Mouse (Mus musculus): ENCODE measurements around the gene Rnf38. TPM values are rescaled to one million over a fixed set of nuclear protein-coding genes. Genes with fewer than 3 reads are reported as not detected.

The Rnf38 gene
- total and polyA plus RNA-seq, 2 experiments, result 6.7 to 23.5 TPM

- WGBS, result 81% methylated on average over 6 of the region's 6 CpGs
- Histone ChIP-seq H3K36me3 (ENCODE audit: control insufficient read depth, insufficient read depth, low read length) (peaks cover under 1% of the 10 kb centered on the region; the same call in 1 of the 2 replicates), H3K9ac (ENCODE audit: low read depth, low read length) (no peak overlapping the region), H3K27me3 (ENCODE audit: control insufficient read depth, insufficient read depth, low read length) (no peaks in the 10 kb centered on the region), H3K4me3 (ENCODE audit: insufficient read depth, low read depth, low read length) (no peak overlapping the region), H3K4me1 (ENCODE audit: control insufficient read depth, insufficient read depth, low read length) (no peaks in the 10 kb centered on the region), H3K79me2 (ENCODE audit: control insufficient read depth, insufficient read depth, low read length) (peaks cover 4% of the 10 kb centered on the region; the same call in 1 of the 2 replicates), H3K27ac (replicated peaks; ENCODE audit: insufficient read depth, low read depth, low read length) (no peak overlapping the region)
- no peak for TF ChIP-seq POLR2A (IDR thresholded peaks at IDR 0.05; ENCODE audit: extremely low read depth, insufficient read depth, low read length)
- TF ChIP-seq CTCF (IDR thresholded peaks at IDR 0.05; ENCODE audit: low read depth, low read length), result no peak
- no peak for DNase-seq (ENCODE audit: extremely low read depth, low read depth, low spot score)
These were observed 77.1 kb downstream of the Rnf38 start for GRCm38 (mm10) chr4:44156481-44156880.

- H3K9ac ChIP-seq (ENCODE audit: low read depth, low read length), result no peak overlapping the region
- H3K4me1 ChIP-seq (ENCODE audit: control insufficient read depth, insufficient read depth, low read length), result no peaks in the 10 kb centered on the region
- H3K79me2 ChIP-seq (ENCODE audit: control insufficient read depth, insufficient read depth, low read length), result peaks cover 4% of the 10 kb centered on the region; the same call in 1 of the 2 replicates
- no peaks in the 10 kb centered on the region for H3K27me3 ChIP-seq (ENCODE audit: control insufficient read depth, insufficient read depth, low read length)
- no peak overlapping the region for H3K4me3 ChIP-seq (ENCODE audit: insufficient read depth, low read depth, low read length)
- peaks cover 6% of the 10 kb centered on the region for H3K36me3 ChIP-seq (ENCODE audit: control insufficient read depth, insufficient read depth, low read length)
- 77% methylated on average over 4 of the region's 4 CpGs for WGBS
- DNase-seq (ENCODE audit: extremely low read depth, low read depth, low spot score), result no peak
- TF ChIP-seq CTCF (IDR thresholded peaks at IDR 0.05; ENCODE audit: low read depth, low read length), result no peak
- TF ChIP-seq POLR2A (IDR thresholded peaks at IDR 0.05; ENCODE audit: extremely low read depth, insufficient read depth, low read length), result no peak
- no peak overlapping the region for H3K27ac ChIP-seq (replicated peaks; ENCODE audit: insufficient read depth, low read depth, low read length)
These were observed 78.7 kb downstream of the Rnf38 start for GRCm38 (mm10) chr4:44154884-44155283.

GRCm38 (mm10) chr4:44152904-44153303, 80.7 kb downstream of the Rnf38 start:
- H3K79me2 ChIP-seq (ENCODE audit: control insufficient read depth, insufficient read depth, low read length), result no peaks in the 10 kb centered on the region; the same call in 1 of the 2 replicates
- no peak overlapping the region for H3K4me3 ChIP-seq (ENCODE audit: insufficient read depth, low read depth, low read length)
- peaks cover 11% of the 10 kb centered on the region for H3K36me3 ChIP-seq (ENCODE audit: control insufficient read depth, insufficient read depth, low read length)
- DNase-seq (ENCODE audit: extremely low read depth, low read depth, low spot score), result no peak
- no peaks in the 10 kb centered on the region for H3K27me3 ChIP-seq (ENCODE audit: control insufficient read depth, insufficient read depth, low read length)
- WGBS, result 92% methylated on average over 4 of the region's 4 CpGs
- H3K9ac ChIP-seq (ENCODE audit: low read depth, low read length), result no peak overlapping the region
- TF ChIP-seq POLR2A (IDR thresholded peaks at IDR 0.05; ENCODE audit: extremely low read depth, insufficient read depth, low read length), result no peak
- no peak for TF ChIP-seq CTCF (IDR thresholded peaks at IDR 0.05; ENCODE audit: low read depth, low read length)
- no peaks in the 10 kb centered on the region for H3K4me1 ChIP-seq (ENCODE audit: control insufficient read depth, insufficient read depth, low read length)
- H3K27ac ChIP-seq (replicated peaks; ENCODE audit: insufficient read depth, low read depth, low read length), result no peak overlapping the region

- Histone ChIP-seq H3K79me2 (ENCODE audit: control insufficient read depth, insufficient read depth, low read length) (no peaks in the 10 kb centered on the region), H3K27me3 (ENCODE audit: control insufficient read depth, insufficient read depth, low read length) (no peaks in the 10 kb centered on the region), H3K9ac (ENCODE audit: low read depth, low read length) (no peak overlapping the region), H3K27ac (replicated peaks; ENCODE audit: insufficient read depth, low read depth, low read length) (no peak overlapping the region), H3K4me1 (ENCODE audit: control insufficient read depth, insufficient read depth, low read length) (no peaks in the 10 kb centered on the region), H3K36me3 (ENCODE audit: control insufficient read depth, insufficient read depth, low read length) (peaks cover 26% of the 10 kb centered on the region), H3K4me3 (ENCODE audit: insufficient read depth, low read depth, low read length) (no peak overlapping the region)
- WGBS, result 92% methylated on average over 12 of the region's 12 CpGs
- DNase-seq (ENCODE audit: extremely low read depth, low read depth, low spot score), result no peak
- TF ChIP-seq CTCF (IDR thresholded peaks at IDR 0.05; ENCODE audit: low read depth, low read length) (no peak), POLR2A (IDR thresholded peaks at IDR 0.05; ENCODE audit: extremely low read depth, insufficient read depth, low read length) (no peak)
These were observed 106.8 kb downstream of the Rnf38 start for GRCm38 (mm10) chr4:44126805-44127204.

- 44% methylated on average over 9 of the region's 9 CpGs for WGBS
- H3K36me3 ChIP-seq (ENCODE audit: control insufficient read depth, insufficient read depth, low read length), result no peaks in the 10 kb centered on the region
- peaks cover 3% of the 10 kb centered on the region for H3K4me1 ChIP-seq (ENCODE audit: control insufficient read depth, insufficient read depth, low read length)
- no peak for TF ChIP-seq POLR2A (IDR thresholded peaks at IDR 0.05; ENCODE audit: extremely low read depth, insufficient read depth, low read length)
- peak; percentile 31 for TF ChIP-seq CTCF (IDR thresholded peaks at IDR 0.05; ENCODE audit: low read depth, low read length)
- H3K9ac ChIP-seq (ENCODE audit: low read depth, low read length), result no peak overlapping the region
- no peaks in the 10 kb centered on the region for H3K27me3 ChIP-seq (ENCODE audit: control insufficient read depth, insufficient read depth, low read length)
- peak; percentile 58 for DNase-seq (ENCODE audit: extremely low read depth, low read depth, low spot score)
- H3K4me3 ChIP-seq (ENCODE audit: insufficient read depth, low read depth, low read length), result no peak overlapping the region
- no peaks in the 10 kb centered on the region for H3K79me2 ChIP-seq (ENCODE audit: control insufficient read depth, insufficient read depth, low read length)
- H3K27ac ChIP-seq (replicated peaks; ENCODE audit: insufficient read depth, low read depth, low read length), result no peak overlapping the region
These were observed 114.0 kb downstream of the Rnf38 start for GRCm38 (mm10) chr4:44119410-44120201.

- no peaks in the 10 kb centered on the region for H3K79me2 ChIP-seq (ENCODE audit: control insufficient read depth, insufficient read depth, low read length)
- peaks cover 10% of the 10 kb centered on the region for H3K4me1 ChIP-seq (ENCODE audit: control insufficient read depth, insufficient read depth, low read length)
- no peak overlapping the region for H3K27ac ChIP-seq (replicated peaks; ENCODE audit: insufficient read depth, low read depth, low read length)
- 91% methylated on average over 13 of the region's 13 CpGs for WGBS
- H3K36me3 ChIP-seq (ENCODE audit: control insufficient read depth, insufficient read depth, low read length), result no peaks in the 10 kb centered on the region
- no peak overlapping the region for H3K9ac ChIP-seq (ENCODE audit: low read depth, low read length)
- no peak overlapping the region for H3K4me3 ChIP-seq (ENCODE audit: insufficient read depth, low read depth, low read length)
- DNase-seq (ENCODE audit: extremely low read depth, low read depth, low spot score), result no peak
- H3K27me3 ChIP-seq (ENCODE audit: control insufficient read depth, insufficient read depth, low read length), result no peaks in the 10 kb centered on the region
- no peak for TF ChIP-seq POLR2A (IDR thresholded peaks at IDR 0.05; ENCODE audit: extremely low read depth, insufficient read depth, low read length)
- no peak for TF ChIP-seq CTCF (IDR thresholded peaks at IDR 0.05; ENCODE audit: low read depth, low read length)
These were observed 118.5 kb downstream of the Rnf38 start for GRCm38 (mm10) chr4:44115046-44115445.
